Mouse (Mus musculus): ENCODE results near the gene Gm13305.
"Not testable (repeated sequence)": the region's sequence is repeated elsewhere in the genome, so short reads cannot be mapped to it uniquely, and the experiment has no call there.

Gene Gm13305

GRCm38 (mm10) chr4:42168503-42168902 is at the start of gene Gm13305:
Gene Gm13305 (minus strand): TSS chr4:42168603.
- not testable (repeated sequence) for DNase-seq (ENCODE audit: low spot score)

- DNase-seq (ENCODE audit: low spot score) = not testable (repeated sequence)
Measured at GRCm38 (mm10) chr4:42184980-42185372, 16.6 kb upstream of the Gm13305 start.

- not testable (repeated sequence) for DNase-seq (ENCODE audit: low spot score)
Measured at GRCm38 (mm10) chr4:42184324-42184979, 16.0 kb upstream of the Gm13305 start.

DNA sequence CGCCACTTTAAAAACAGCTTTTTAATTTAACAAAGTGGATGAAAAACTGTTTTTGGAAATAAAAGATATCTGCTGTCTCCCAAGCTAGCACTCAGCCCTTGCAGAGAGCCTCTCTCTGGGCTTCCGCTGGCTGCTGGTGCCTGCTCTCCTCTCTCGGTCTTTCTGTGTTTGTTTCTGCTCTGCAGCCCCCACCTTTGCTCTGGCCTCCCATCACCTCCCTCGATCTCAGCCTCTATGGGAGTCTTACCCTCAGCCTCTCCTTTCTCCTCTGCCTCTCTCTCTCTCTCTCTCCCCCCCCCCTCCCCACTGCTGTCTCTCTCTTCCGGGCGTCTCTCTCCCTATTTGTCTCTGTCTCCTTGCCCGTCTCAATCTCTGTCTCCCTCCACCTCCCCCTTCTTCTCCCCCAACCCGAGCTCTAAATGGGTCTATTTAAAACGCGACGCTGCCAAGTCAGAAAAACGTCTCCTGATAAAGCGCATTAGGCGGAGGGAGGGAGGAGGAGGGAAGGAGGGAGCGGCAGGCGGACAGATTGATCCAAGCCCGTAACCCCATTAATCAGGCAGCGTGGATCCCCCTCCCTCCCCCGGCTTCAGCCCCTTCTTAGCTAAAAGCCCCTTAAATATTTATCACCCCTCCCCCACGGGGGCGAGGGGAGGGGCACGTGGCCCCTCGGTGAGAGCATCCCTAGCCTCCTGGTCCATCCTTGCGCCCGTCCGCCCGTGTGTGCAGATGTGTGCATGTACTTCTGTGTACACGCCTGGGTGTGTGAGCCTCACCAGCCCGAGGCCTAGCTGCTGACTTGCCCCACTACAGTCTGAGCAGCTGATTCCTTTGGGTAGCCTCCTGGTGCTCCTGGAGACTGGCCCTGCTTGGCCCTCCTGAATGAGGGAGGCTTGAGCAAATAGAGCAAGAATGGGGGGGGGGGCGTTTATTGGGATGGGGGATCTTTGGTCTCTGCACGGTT is 15.1 kb upstream of the Gm13305 start:
- DNase-seq (ENCODE audit: low spot score) = not testable (repeated sequence)

GRCm38 (mm10) chr4:42178243-42178642 is 9.8 kb upstream of the Gm13305 start:
- DNase-seq (ENCODE audit: low spot score) = not testable (repeated sequence)

DNA sequence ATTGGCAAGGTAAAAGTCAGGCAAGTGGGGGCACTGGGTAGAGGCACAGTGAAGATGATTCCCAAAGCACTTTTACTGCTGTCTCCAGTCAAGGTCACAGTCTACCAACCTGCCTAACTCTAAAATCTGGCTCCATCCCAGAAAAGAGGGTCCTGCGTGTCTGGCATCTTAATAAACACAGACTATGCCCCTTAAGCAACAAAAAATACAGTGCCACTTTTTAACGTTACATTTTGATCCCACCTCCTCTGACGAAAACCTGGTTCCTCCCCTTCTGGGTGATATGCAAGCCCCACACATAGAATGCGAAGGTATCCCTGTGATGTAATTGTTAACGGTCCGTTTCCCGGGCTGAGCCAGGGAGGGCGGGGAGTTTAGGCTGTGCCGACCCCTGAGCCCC is 15.3 kb downstream of the Gm13305 start, which contains the start of gene Gm13306:
Gene Gm13306, plus strand, starts transcription at position 301 of the 400 bp plus-strand sequence.
- DNase-seq (ENCODE audit: low spot score) = not testable (repeated sequence)

- not testable (repeated sequence) for DNase-seq (ENCODE audit: low spot score)
Measured at GRCm38 (mm10) chr4:42114517-42114916, 53.9 kb downstream of the Gm13305 start, which contains the start of gene Gm13304. Gene Gm13304 (plus strand): TSS chr4:42114817.
